18 mouse cellular contexts compared by ENCODE assay signal in genomic region chr2:6770214-6770613, GRCm38 (mm10).
"Had no signal": no experiment of that assay in that cellular context is flagged by ENCODE, and none has a peak within 500 bp of the region (broad histone marks: within the 10 kb centered on the region; RNA-seq: fewer than 3 reads in every experiment).

No protein-coding gene starts in this region.

- H3K27me3 ChIP-seq: liver, embryonic 15.5 days; lung, embryonic 15.5 days; megakaryocyte, embryonic 14.5 days; neural tube, embryonic 12.5 days; stomach, embryonic 15.5 days had no signal

- H3K4me3 ChIP-seq: liver, embryonic 15.5 days; lung, embryonic 15.5 days; megakaryocyte, embryonic 14.5 days; neural tube, embryonic 12.5 days; stomach, embryonic 15.5 days had no signal

- ATAC-seq: liver, postnatal 0 days; lung, postnatal 0 days; midbrain, embryonic 16.5 days had no signal

- H3K9me3 ChIP-seq: liver, embryonic 15.5 days; lung, embryonic 15.5 days; megakaryocyte, embryonic 14.5 days; neural tube, embryonic 12.5 days; stomach, embryonic 15.5 days had no signal

- H3K36me3 ChIP-seq: liver, embryonic 15.5 days; lung, embryonic 15.5 days; stomach, embryonic 15.5 days had no signal

- H3K27ac ChIP-seq: liver, embryonic 15.5 days; lung, embryonic 15.5 days; macrophage; neural tube, embryonic 12.5 days; stomach, embryonic 15.5 days; stomach, postnatal 0 days had no signal

- H3K9ac ChIP-seq: liver, embryonic 15.5 days; liver, postnatal 0 days; lung, embryonic 15.5 days; neural tube, embryonic 12.5 days; stomach, embryonic 15.5 days had no signal

- DNase-seq: liver, postnatal 0 days; lung, adult 2 months; lung, postnatal 14 days; lung, postnatal 36 days; right cerebral cortex, postnatal 14 days; thymus, adult 2 months; thymus, postnatal 25 days; thymus, postnatal 4 days had no signal

- H3K4me2 ChIP-seq: liver, embryonic 15.5 days; lung, embryonic 15.5 days; midbrain, embryonic 11.5 days; neural tube, embryonic 12.5 days; stomach, embryonic 15.5 days had no signal

- H3K4me1 ChIP-seq: liver, embryonic 15.5 days; lung, embryonic 15.5 days; megakaryocyte, embryonic 14.5 days; neural tube, embryonic 12.5 days; stomach, embryonic 15.5 days had no signal
